Mouse (Mus musculus) macrophage (primary cell): ENCODE results near the gene Hist1h3c. TPM values are rescaled to one million over a fixed set of nuclear protein-coding genes. Genes with fewer than 3 reads are reported as not detected.
"Not testable (repeated sequence)": the region's sequence is repeated elsewhere in the genome, so short reads cannot be mapped to it uniquely, and the experiment has no call there.

Experiments used
- H3K27ac ChIP-seq: fragments of 350-480 bp; formaldehyde crosslinking; 2 replicates; pipeline ENCODE4 v1.9.0; 2021
- H3K36me3 ChIP-seq: fragments of 350-480 bp; formaldehyde crosslinking; 2 replicates; pipeline ENCODE4 v1.9.0; 2021; ENCODE audit errors: inconsistent target
- H3K4me3 ChIP-seq: fragments of 350-480 bp; formaldehyde crosslinking; 2 replicates; pipeline ENCODE4 v1.9.0; 2021; ENCODE audit errors: inconsistent target
- H3K79me2 ChIP-seq: fragments of 350-480 bp; formaldehyde crosslinking; 2 replicates; pipeline ENCODE4 v1.9.0; 2021; ENCODE audit errors: inconsistent target
- WGBS: methylation state at CpG from one replicate; pipeline ENCODE4 v1.1.7; 2026; ENCODE audit warnings: inconsistent platforms; ENCODE audit not compliant: missing documents; 5-methylcytosine and 5-hydroxymethylcytosine counted together
- polyA plus RNA-seq: library from polyadenylated mRNA; stranded (reverse); fragments of 250-400 nt; gene quantifications from 3 replicates; pipeline ENCODE4 v1.2.4, GENCODE M21; 2018; ENCODE audit warnings: inconsistent platforms

Hist1h3c gene
- polyA plus RNA-seq, 1 experiment from 2014 or later = not detected

DNA sequence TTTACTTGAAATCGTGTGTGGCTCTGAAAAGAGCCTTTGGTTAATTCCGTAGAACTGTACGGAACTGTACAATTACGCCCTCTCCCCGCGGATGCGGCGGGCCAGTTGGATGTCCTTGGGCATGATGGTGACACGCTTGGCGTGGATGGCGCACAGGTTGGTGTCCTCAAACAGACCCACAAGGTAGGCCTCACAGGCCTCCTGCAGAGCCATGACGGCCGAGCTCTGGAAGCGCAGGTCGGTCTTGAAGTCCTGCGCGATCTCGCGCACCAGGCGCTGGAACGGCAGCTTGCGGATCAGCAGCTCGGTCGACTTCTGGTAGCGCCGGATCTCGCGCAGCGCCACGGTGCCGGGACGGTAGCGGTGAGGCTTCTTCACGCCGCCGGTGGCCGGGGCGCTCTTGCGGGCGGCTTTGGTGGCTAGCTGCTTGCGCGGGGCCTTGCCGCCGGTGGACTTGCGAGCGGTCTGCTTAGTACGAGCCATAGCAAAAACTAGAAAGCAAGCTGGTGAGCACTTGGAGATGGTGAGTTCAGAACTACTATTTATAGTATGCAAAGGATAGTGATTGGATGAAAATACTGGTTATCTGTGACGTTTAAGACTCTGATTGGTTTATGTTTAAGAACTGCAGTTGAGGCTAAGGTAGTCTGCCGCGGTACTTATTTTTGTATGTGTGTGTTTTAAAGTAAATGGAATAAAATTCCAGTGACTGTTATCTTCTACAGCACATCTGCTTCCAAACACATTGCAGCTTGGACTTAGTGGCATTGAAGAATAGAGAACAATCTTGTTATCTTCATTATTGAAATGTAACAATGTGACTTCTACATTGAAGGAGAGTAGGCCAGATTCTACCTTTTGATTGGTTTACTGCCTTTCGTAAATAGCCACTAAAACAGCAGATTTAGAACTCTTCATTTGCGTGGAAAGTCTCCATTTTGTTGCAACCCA, 16.7 kb upstream of the Hist1h3c start, which contains the start of gene Hist1h3a:
TSS of gene Hist1h3a (minus strand) at position 516 of the 951 bp plus-strand sequence.
- under 1% methylated on average over 19 of the region's 52 CpGs for WGBS

DNA sequence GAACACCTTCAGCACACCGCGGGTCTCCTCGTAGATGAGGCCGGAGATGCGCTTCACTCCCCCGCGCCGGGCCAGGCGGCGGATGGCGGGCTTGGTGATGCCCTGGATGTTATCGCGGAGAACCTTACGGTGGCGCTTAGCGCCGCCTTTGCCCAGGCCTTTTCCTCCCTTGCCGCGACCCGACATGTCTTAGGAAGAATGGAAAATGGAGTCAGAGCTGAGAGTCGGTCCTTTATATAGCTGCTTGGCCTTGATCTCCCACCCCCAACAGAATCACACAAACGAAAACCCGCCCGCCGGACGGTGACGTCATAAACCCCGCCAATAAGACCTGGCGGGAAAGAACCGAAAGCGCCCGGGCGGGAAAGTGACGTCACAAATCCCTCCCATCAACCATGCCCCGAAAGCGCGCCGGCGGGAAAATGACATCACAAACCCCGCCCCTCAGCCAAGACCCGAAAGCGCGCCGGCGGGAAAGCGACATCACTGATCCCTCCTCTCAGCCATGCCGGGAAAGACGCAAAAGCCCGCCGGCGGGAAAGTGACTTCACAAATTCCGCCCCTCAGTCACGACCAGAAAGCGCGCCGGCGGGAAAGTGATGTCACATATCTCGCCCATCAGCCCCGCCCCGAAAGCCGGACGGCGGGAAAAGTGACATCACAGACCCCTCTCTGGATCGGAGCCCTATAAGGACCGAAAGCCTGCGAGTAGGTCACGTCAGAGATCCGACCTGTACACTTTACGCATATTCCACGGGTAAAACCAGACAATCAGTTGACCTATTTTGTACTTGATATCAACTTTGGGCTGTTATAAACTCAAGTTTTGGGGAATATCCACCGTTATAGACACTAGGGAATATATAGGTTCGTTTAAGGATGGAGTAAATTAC, 15.8 kb upstream of the Hist1h3c start, which contains the start of gene Hist1h4a:
TSS of gene Hist1h4a (minus strand) at position 259 of the 893 bp plus-strand sequence.
- Histone ChIP-seq H3K79me2 (no peaks in the 10 kb centered on the region), H3K36me3 (no peaks in the 10 kb centered on the region), H3K27ac (peak within 1 kb of the TSS; percentile 62), H3K4me3 (peak within 1 kb of the TSS; percentile 31)
- under 1% methylated on average over 54 of the region's 72 CpGs for WGBS

More for the DNA sequence above, 16.7 kb upstream of the Hist1h3c start, which contains the start of gene Hist1h3a:
- Histone ChIP-seq H3K27ac (peak within 1 kb of the TSS; percentile 70), H3K4me3 (peak within 1 kb of the TSS; percentile 32)
- H3K36me3 ChIP-seq, H3K79me2 ChIP-seq: not testable (repeated sequence)

DNA sequence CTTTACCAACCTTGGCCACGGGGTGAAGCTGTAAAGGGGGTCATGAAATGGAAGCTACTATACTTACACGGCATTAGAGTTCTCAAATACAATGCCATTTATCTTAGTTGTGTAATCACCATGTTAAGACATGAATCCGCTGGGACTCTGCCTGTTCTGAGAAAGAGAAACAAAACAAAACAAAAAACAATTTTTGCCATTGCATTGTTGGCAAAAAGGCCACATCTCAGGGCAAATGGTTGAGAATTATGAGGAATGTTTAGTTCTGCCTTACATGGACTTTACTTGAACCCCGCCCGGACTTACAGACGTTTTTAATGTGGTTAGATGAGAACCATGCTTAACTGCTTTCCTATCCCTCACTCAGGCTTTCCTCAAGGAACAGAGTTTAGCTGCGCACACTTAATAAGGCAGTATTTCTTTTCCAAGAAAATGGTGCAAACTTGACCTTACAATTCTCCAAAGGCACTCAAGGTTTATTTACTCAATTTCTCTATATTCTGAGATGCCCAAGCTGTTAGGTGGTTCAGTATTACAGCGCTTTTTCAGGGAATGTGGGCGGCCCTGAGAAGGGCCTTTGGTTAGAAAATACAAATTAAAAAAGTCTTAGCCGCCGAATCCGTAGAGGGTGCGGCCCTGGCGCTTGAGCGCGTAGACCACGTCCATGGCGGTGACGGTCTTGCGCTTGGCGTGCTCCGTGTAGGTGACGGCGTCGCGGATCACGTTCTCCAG, 15.0 kb upstream of the Hist1h3c start:
- peak overlapping the region; percentile 62 for H3K27ac ChIP-seq
- no peaks in the 10 kb centered on the region for H3K79me2 ChIP-seq
- no peaks in the 10 kb centered on the region for H3K36me3 ChIP-seq
- H3K4me3 ChIP-seq = peak overlapping the region; percentile 26
- WGBS = 3% methylated on average over 13 of the region's 27 CpGs

DNA sequence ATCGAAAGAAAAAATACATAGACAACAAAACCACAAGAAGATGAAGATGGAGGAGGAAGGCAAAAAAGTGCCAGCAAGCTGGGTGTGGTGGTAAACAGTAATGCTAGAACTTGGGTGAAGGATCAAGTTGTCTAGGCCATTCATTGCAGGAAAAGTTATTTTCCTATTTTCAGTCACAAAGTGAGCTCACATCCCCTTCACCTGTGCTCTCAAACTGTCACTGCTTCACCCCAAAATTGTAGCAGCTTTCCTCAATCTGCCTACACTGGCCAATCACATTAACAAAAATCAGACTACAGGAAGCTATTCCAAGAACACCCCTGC, 14.5 kb upstream of the Hist1h3c start:
- Histone ChIP-seq H3K4me3 (peak overlapping the region; percentile 26; the same call in 1 of the 2 replicates), H3K79me2 (no peaks in the 10 kb centered on the region), H3K27ac (peak overlapping the region; percentile 62), H3K36me3 (no peaks in the 10 kb centered on the region)
- 20% methylated on average over 1 of the region's 1 CpGs for WGBS

DNA sequence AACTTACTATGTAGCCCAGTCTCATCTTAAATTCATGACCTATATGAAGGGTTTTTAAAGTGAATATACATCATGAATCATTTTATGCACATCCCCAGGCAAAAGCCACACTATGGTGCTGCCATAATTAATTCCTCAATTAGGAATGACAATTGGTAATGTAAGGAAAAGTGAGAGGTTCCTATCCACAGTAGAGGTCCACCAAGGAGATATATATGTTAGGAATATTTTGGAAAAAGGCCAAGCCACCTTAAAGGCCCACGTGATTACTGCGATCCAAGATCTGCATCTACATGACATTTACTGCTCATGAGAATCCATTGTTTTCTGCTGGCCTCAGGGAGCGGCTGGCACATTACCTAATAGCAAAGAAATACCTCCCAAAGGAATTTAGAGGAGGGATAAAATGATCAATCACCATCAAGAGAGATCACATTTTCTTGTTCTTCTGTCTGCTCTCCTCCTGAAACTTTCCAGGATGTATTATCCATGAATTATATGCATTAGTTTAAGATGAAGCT, 13.9 kb upstream of the Hist1h3c start:
- no peak overlapping the region for H3K27ac ChIP-seq
- no peaks in the 10 kb centered on the region for H3K36me3 ChIP-seq
- 89% methylated on average over 3 of the region's 3 CpGs for WGBS
- H3K79me2 ChIP-seq = no peaks in the 10 kb centered on the region
- no peak overlapping the region for H3K4me3 ChIP-seq

DNA sequence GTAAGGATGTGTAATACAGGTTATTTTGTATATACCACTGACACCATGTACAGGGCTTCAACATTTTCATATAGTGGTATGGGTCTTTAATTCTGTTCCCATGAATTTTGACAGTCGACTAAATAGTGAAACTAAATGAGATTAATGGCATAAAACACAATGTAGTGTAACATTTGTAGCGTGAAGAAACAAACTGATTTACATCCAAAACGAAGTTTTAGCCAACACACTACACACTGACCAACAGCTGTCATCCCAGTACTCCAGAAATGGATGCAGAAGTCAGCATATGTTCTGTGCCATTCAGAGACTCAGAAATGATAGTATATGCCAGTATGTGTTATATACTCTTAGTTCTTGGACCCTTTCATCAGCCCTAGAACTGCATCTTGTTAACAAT, 12.5 kb upstream of the Hist1h3c start:
- H3K4me3 ChIP-seq = no peak overlapping the region; the same call in 1 of the 2 replicates

DNA sequence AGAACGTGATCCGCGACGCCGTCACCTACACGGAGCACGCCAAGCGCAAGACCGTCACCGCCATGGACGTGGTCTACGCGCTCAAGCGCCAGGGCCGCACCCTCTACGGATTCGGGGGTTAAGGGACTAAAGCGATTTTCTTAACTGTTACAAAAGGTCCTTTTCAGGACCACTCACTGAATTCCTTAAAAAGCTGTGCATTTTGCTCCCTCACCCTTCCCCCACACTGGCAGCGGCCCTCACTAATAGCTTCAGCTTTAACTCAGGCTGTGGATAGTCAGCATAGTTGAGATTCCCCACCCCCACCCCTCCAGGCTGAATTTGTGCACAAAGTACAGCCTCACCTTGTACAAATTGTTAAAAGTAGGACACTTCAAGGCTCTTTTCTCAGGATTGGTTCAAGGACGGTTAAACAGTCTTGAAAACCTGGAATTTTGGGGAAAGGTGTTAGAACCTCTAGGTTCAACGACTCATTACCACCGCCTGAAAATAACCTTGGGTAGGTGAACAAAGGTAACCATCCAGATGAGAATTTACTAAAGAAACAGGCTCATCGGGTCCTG, 11.9 kb upstream of the Hist1h3c start:
- 5% methylated on average over 12 of the region's 23 CpGs for WGBS
- peak overlapping the region; percentile 57 for H3K27ac ChIP-seq
- no peaks in the 10 kb centered on the region for H3K79me2 ChIP-seq
- peak overlapping the region; percentile 16 for H3K4me3 ChIP-seq
- H3K36me3 ChIP-seq = no peaks in the 10 kb centered on the region

More for the DNA sequence above, 12.5 kb upstream of the Hist1h3c start:
- no peak overlapping the region for H3K27ac ChIP-seq
- 40% methylated on average over 3 of the region's 3 CpGs for WGBS
- H3K79me2 ChIP-seq = no peaks in the 10 kb centered on the region
- H3K36me3 ChIP-seq = no peaks in the 10 kb centered on the region

DNA sequence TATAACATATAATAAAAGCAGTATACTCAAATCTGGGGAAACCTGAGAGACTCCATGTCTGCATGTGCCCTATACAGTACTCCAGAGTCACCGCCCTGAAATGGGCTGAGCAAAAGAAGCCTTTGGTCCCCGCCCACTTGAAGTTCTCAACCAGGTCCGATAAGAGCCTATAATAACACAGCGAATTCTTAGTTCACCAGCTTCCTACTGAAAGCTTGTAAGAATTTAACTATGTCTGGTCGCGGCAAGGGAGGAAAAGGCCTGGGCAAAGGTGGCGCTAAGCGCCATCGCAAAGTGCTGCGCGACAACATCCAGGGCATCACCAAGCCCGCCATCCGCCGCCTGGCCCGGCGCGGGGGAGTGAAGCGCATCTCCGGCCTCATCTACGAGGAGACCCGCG, 11.4 kb upstream of the Hist1h3c start, which contains the start of gene Hist1h4b:
TSS of gene Hist1h4b (plus strand) at position 224 of the 400 bp plus-strand sequence.
- WGBS = 2% methylated on average over 11 of the region's 22 CpGs
- no peaks in the 10 kb centered on the region for H3K36me3 ChIP-seq
- peak within 1 kb of the TSS; percentile 16 for H3K4me3 ChIP-seq
- no peaks in the 10 kb centered on the region for H3K79me2 ChIP-seq
- H3K27ac ChIP-seq = peak within 1 kb of the TSS; percentile 57

DNA sequence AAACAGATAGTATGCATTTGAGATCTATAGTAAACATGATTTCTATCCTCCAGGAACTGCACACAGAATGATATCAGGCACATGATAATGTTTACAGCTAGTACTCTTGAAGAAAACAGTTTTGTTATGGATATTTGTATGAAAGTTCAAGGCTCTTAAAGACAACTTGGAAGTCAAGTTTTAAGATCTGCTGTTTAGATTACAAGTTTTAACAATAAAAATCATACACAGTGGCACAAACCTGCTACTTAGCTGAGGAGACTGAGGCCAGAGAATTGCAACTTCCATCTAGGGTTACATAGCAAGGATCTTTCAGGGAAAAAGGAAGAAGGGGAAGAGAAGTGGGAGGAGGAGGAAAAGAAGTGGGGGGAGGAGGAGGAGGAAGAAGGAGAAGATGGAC, 9.6 kb upstream of the Hist1h3c start:
- Histone ChIP-seq H3K27ac (0 out of 2 replicates have a peak overlapping the region, but pooled peaks have one; percentile 24), H3K79me2 (no peaks in the 10 kb centered on the region), H3K36me3 (no peaks in the 10 kb centered on the region), H3K4me3 (no peak overlapping the region)

DNA sequence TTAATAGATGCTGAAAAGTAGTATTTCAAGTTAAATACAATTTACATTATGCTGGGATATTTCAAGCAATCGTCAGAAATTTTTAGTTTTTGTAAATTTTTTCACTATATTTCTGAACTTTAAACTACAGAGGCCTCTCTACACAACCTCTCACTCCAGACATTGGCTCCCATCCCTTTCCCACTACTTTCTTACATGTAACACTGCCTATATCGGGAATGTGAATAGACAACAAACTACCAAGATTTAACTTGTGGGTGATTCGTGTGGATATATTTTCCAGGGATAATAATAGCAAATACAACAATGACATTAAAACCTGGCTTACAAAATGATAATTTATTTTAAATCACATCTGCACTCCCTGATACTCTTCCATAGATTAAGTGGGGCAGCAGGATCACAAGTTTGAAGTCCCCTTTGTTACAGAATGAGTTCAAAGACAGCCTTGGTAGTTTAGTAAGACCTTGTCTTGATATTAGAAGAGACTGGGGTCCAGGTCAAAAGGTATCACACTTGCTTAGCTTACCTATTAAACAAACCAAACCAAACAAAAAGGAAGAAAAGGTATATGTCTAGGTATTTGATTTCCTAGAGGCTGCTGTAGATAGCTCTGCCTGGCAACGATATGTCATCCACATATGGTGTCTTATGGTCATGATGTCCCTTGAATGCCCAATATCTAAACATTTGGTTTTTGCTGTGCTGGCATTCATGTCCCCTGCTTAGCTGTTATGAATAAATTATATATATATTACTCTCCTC, 8.1 kb upstream of the Hist1h3c start:
- Histone ChIP-seq H3K79me2 (no peaks in the 10 kb centered on the region), H3K27ac (peak overlapping the region; percentile 47), H3K36me3 (no peaks in the 10 kb centered on the region), H3K4me3 (peak overlapping the region; percentile 14)
- WGBS = 75% methylated on average over 4 of the region's 4 CpGs

DNA sequence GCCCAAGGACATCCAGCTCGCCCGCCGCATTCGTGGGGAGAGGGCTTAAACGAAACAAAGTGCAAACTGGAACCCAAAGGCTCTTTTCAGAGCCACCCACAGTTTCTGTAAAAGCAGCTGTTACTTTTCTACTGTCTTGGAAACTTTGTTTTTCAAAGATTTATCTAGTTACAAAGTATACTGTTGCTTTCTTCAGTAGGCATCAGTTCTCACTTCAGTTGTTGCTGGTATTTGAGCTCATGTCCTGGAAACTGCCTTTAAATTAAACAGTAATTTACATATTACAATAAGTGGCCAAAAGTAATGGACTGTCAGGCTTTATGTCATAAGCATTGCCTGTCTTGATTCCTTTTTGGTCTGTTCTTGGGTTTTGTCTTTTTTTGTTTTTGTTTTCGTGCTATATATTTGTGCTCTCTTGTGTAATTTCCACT, 7.4 kb upstream of the Hist1h3c start:
- 23% methylated on average over 6 of the region's 6 CpGs for WGBS
- H3K4me3 ChIP-seq = peak overlapping the region; percentile 14
- peak overlapping the region; percentile 47 for H3K27ac ChIP-seq
- H3K79me2 ChIP-seq = no peaks in the 10 kb centered on the region
- H3K36me3 ChIP-seq = no peaks in the 10 kb centered on the region

DNA sequence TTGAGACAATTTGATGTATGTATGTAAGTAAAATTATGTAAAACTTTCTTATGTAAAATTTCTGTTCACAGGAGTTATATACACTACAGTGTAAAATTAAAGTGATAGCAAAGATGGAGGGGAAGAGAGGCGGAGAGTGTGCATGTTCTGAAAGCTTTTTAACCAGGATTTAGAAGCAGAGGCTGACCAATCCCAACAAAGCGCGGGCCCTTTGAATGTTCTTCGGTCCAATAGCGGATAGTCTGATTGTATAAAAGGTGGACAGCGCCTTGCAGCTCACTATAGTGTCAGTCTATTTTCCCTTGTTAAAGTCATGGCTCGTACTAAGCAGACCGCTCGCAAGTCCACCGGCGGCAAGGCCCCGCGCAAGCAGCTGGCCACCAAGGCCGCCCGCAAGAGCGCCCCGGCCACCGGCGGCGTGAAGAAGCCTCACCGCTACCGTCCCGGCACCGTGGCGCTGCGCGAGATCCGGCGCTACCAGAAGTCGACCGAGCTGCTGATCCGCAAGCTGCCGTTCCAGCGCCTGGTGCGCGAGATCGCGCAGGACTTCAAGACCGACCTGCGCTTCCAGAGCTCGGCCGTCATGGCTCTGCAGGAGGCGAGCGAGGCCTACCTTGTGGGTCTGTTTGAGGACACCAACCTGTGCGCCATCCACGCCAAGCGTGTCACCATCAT, 6.8 kb upstream of the Hist1h3c start, which contains the start of gene Hist1h3b:
TSS of gene Hist1h3b (plus strand) at position 201 of the 675 bp plus-strand sequence.
- Histone ChIP-seq H3K4me3 (peak within 1 kb of the TSS; percentile 14), H3K27ac (peak within 1 kb of the TSS; percentile 80)
- not testable (repeated sequence) for H3K36me3 ChIP-seq, H3K79me2 ChIP-seq
- WGBS = 3% methylated on average over 12 of the region's 47 CpGs
